Mouse (Mus musculus) kidney, adult 8-10 months (tissue): ENCODE data around the gene Tmem120a.

Experiments
- DNase-seq, 2 experiments: peaks; one replicate each; pipeline ENCODE4 v3.0.0; 2022

The Tmem120a gene

GRCm38 (mm10) chr5:135730916-135731315, 13.3 kb downstream of the Tmem120a start:
- no peak for DNase-seq

- DNase-seq = no peak
Observed at GRCm38 (mm10) chr5:135730278-135730677, 14.0 kb downstream of the Tmem120a start.

GRCm38 (mm10) chr5:135729351-135729750, 14.9 kb downstream of the Tmem120a start:
- no peak for DNase-seq

GRCm38 (mm10) chr5:135728361-135728760, 15.9 kb downstream of the Tmem120a start:
- DNase-seq = no peak

GRCm38 (mm10) chr5:135727871-135728270, 16.4 kb downstream of the Tmem120a start:
- DNase-seq = no peak

- peak in 1 of 2 experiments; percentile 50 for DNase-seq
Observed at GRCm38 (mm10) chr5:135726641-135727346, 17.5 kb downstream of the Tmem120a start.

GRCm38 (mm10) chr5:135725991-135726390, 18.3 kb downstream of the Tmem120a start:
- no peak for DNase-seq

GRCm38 (mm10) chr5:135725391-135725841, 18.8 kb downstream of the Tmem120a start:
- DNase-seq = no peak

- DNase-seq = no peak
Observed at GRCm38 (mm10) chr5:135724536-135725322, 19.5 kb downstream of the Tmem120a start.

GRCm38 (mm10) chr5:135723165-135723751, 21.0 kb downstream of the Tmem120a start:
- DNase-seq = peak; percentile 57 to 63

GRCm38 (mm10) chr5:135722121-135722520, 22.1 kb downstream of the Tmem120a start:
- peak in 1 of 2 experiments; percentile 52 for DNase-seq

GRCm38 (mm10) chr5:135721076-135721475, 23.2 kb downstream of the Tmem120a start:
- no peak for DNase-seq

GRCm38 (mm10) chr5:135720121-135720520, 24.1 kb downstream of the Tmem120a start:
- DNase-seq = no peak

- DNase-seq = no peak
Observed at GRCm38 (mm10) chr5:135719586-135720120, 24.6 kb downstream of the Tmem120a start.

- no peak for DNase-seq
Observed at GRCm38 (mm10) chr5:135715624-135716023, 28.6 kb downstream of the Tmem120a start.

- peak; percentile 71 to 77 for DNase-seq
Observed at GRCm38 (mm10) chr5:135713441-135714218, 30.6 kb downstream of the Tmem120a start.

- DNase-seq = no peak
Observed at GRCm38 (mm10) chr5:135712803-135713202, 31.4 kb downstream of the Tmem120a start.

- peak; percentile 81 to 87 for DNase-seq
Observed at GRCm38 (mm10) chr5:135711582-135712355, 32.5 kb downstream of the Tmem120a start.

- no peak for DNase-seq
Observed at GRCm38 (mm10) chr5:135710599-135711214, 33.5 kb downstream of the Tmem120a start.

GRCm38 (mm10) chr5:135709716-135710115, 34.5 kb downstream of the Tmem120a start:
- DNase-seq = no peak

- DNase-seq = peak; percentile 90 to 94
Observed at GRCm38 (mm10) chr5:135707855-135708254, 36.4 kb downstream of the Tmem120a start.
